15 mouse cellular contexts compared by ENCODE assay signal in the genomic region with DNA sequence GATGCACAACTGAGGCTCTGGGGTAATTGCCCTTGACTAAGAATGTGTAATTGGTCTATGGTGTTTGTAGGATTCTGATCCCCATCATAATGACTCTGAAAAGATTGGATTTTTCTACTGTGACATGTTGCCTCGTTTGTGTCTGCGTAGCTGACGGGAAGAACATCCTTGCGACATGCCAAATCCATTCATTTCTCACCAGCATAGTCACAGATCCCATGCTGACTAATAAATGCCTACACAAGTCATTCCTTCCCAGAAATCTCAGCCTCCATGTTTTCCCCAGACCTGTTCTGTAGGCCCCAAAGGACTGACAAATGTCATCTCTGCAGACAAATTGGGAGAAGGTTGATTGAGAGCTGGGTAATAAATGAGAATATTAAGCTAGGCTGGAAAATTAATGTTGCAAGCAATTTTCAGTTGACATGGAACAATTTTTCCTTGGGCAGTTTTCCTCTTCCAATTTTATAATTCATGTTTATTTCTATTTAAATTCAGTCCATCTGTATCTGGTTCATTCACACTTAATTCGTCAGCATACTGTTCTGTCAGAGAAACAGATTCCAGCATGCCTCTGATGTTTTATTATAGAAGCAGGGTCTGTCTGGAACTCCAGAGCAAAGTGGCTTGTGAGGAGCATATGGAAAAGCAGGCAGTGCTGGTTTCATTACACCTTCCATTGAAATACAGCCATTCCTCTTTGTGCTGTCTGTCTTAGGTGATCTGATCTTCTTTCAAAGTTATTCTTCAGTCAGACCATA.
DNase-seq lines count a peak whose midpoint lies in the region; ATAC-seq lines count a peak whose summit lies in the region.
"Had no signal": no experiment of that assay in that cellular context is flagged by ENCODE, and none has a peak within 500 bp of the region (broad histone marks: within the 10 kb centered on the region; RNA-seq: fewer than 3 reads in every experiment).

No protein-coding gene starts in this region.

- intact Hi-C loops in gastrocnemius, postnatal 36 days (cut with DNase I) = no loop called here

- ATAC-seq in megakaryocyte, adult 5-6 weeks (ENCODE audit: poor library complexity, severe bottlenecking) = no peak
- ATAC-seq: forebrain, embryonic 16.5 days; Patski had no signal

- DNase-seq in layer of hippocampus, adult 9-10 months (ENCODE audit: low spot score) = peak; percentile 22
- no peak for DNase-seq in layer of hippocampus, adult 11-12 months (ENCODE audit: low spot score)
- peak; percentile 42 for DNase-seq in brain, adult 2 months (ENCODE audit: low read depth, low spot score)
- peak; percentile 48 for DNase-seq in layer of hippocampus, adult 9-11 months
- DNase-seq in lung, postnatal 14 days = peak; percentile 5
- DNase-seq in gastrocnemius, postnatal 36 days = no peak
- DNase-seq: adrenal gland, postnatal 36 days; cerebellum, adult 18-20 months; cerebellum, postnatal 25 days; kidney, adult 11 months; kidney, postnatal 4 days; right cerebral cortex, postnatal 25 days had no signal

Comparison
In these comparisons a context has a peak if more than half of its experiments do, and no peak if none do; other contexts are left out.
1. DNase-seq: peak in layer of hippocampus, adult 9-10 months (single experiment), brain, adult 2 months (single experiment), layer of hippocampus, adult 9-11 months (single experiment) and lung, postnatal 14 days (single experiment); none in layer of hippocampus, adult 11-12 months (single experiment) and gastrocnemius, postnatal 36 days (0 of 2).